Mouse (Mus musculus) gastrocnemius, postnatal 10 days (tissue): ENCODE measurements around the gene Mpp2. TPM values are rescaled to one million over a fixed set of nuclear protein-coding genes. Genes with fewer than 3 reads are reported as not detected.

Experiments
- DNase-seq: peaks from one replicate; pipeline ENCODE4 v3.0.0; 2021; ENCODE audit warnings: mixed read lengths
- long read RNA-seq, 2 experiments: library from polyadenylated mRNA; stranded (forward); transcript quantifications; one replicate each; pipeline ENCODE4 v2.0.0; 2021
- total RNA-seq, 2 experiments: library from RNA; stranded (reverse); gene quantifications; 2 replicates each; pipeline ENCODE4 v1.2.3; 2021

Mpp2 gene
- 1 to 10 TPM; 1.1 to 1.5 TPM for total RNA-seq
- long read RNA-seq, experiment 1, partial matches to known transcripts: 1 of 1 reads
- long read RNA-seq, experiment 1, other reads (novel, unspliced or antisense): 0 of 1 reads
- long read RNA-seq, experiment 2: 0 reads

- DNase-seq: peak; percentile 44
Measured at GRCm38 (mm10) chr11:102087931-102088898, at the start of gene Mpp2. Gene Mpp2 (minus strand): TSS chr11:102088515.

GRCm38 (mm10) chr11:102137625-102138446 lies 49.5 kb upstream of the Mpp2 start:
- DNase-seq: no peak

DNA sequence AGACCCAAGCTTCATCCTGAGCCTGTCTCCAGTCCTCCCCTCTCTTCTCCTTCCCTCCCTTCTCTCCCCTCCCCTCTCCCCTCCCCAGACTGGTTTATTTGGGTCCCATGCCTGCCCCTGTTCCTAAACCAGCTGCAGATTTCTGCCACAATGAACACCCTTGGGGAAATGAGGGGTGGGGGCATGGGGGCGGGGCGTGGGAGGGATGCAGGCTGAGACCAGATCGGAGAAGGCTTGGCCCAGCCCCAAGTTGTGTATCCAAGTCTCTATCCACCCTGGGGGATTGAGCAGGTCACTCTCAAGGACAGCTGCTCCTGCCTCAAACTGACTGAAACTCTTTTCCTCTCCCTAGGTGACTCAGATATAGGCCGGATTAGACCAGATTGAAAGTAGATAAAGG lies 46.2 kb upstream of the Mpp2 start:
- no peak for DNase-seq

DNA sequence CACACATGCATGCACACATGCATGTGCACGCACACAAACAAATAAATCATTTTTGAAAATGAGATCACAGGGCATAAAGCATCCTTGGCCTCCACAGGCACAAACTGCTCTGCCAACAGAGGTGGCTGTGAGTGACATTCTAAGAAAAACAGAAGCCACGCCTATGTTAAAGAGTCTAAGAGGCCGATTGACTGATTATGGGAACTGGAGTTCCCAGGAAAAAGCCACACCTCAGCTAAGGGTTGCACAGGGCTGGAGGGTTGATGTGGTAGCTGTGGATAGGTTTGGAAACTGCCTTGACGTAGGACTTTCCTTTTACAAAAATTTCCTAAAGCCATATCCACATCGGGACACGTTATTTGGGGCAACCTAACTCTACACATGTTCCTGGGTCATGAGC lies 29.1 kb upstream of the Mpp2 start:
- no peak for DNase-seq

DNA sequence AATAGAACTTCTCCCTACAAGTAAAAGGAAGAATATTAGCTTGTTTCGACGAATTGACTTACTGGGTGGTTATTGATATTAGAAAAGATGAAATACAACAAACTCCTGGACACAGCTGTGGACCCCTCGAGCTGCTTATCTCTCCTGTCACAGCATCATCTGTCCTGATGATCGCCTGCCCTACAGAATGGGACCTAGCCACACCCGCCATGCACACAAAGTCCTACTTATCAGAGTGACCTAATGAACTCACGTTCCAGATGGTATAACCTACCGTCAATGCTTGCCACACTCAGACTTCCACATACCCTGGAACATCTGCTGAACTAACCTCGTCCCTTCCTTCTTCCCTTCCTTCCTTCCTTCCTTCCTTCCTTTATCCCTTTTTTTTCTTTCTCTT lies 27.9 kb upstream of the Mpp2 start:
- DNase-seq: no peak

GRCm38 (mm10) chr11:102111576-102111975 lies 23.3 kb upstream of the Mpp2 start:
- DNase-seq: no peak

GRCm38 (mm10) chr11:102107732-102108131 lies 19.4 kb upstream of the Mpp2 start, which contains the start of gene Pyy:
Gene Pyy (minus strand): TSS chr11:102107832.
- DNase-seq: no peak

GRCm38 (mm10) chr11:102106911-102107310 lies 18.6 kb upstream of the Mpp2 start:
- no peak for DNase-seq

DNA sequence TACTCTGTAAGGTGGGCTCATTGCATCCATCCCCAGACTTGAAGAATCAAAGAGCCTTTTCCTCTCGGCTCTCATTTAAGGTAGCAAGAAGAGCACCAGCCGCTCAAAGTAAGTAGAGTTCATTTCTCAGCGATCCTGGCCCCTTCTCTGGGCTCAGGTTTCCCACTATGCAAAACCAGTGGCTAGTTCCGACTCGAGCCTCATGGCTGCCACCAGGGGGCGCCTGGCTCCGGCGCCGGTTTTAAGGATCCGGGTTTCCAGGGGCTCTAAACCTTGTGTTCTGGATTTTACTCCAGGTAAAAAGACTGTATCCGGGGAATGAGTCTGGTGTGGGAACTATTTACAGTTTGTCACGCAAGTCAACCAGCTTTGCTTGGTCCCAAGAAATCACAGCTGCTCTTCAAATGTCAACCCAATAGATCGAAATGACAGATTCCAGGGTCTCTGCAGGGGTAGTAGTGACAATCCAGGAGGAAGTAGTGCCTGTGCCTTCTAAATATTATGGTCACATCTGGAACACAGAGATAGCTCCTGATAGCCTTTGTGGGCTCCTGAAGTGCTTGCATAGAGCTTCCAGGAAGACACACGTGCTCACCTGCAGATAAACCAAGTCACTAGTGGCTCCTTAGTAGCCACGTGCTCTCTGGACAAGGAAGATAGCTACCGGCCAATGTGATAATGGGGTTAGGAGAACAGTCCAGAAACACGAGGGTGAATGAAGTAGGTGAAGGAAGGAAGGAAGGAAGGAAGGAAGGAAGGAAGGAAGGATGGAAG lies 14.4 kb upstream of the Mpp2 start:
- DNase-seq: peak; percentile 82

DNA sequence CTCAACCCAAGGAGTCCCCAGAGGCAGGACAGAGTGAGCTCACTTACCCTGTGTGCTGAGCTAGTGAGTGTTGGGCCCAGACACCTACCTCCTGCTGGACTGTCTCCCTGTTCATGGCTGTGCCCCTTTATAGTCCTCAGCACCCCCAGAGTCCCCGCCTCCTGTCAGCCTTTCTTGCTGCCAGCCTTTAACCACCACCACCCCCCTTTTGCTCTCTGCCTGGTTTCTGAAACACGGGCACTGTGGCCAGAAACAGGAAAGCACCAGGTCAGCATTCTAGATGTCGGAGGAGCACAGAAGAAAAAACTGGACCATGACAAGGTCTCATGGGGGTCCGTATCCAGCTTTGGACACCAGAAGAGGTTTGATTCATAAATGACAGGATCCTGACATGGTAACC lies 12.9 kb upstream of the Mpp2 start, which contains the start of gene Ppy:
Gene Ppy, minus strand, starts transcription at position 101 of the 400 bp plus-strand sequence.
- no peak for DNase-seq

DNA sequence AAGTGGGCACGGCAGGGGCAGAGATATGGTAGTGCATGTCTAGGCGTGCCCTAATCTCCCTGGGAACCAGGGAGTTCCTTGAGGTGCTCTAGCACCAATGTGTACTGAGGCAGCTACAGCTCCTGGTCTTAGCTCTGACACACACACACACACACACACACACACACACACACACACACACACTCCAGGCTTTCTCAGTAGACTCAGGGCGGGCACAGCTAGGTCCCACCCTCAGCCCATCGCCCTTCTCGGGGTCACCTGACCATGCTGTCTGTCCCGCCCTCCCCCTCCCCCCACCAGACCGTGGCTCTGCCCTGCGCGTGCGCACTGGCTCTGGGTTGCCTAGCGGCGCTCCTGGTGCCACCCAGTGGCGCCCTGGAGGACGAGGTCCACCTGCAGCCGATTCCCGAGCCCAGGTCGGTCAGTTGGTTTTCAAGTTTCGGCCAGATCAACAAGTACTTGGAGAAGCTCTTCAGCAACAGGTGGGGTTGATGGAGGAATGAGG lies 8.6 kb upstream of the Mpp2 start:
- DNase-seq: peak; percentile 72

DNA sequence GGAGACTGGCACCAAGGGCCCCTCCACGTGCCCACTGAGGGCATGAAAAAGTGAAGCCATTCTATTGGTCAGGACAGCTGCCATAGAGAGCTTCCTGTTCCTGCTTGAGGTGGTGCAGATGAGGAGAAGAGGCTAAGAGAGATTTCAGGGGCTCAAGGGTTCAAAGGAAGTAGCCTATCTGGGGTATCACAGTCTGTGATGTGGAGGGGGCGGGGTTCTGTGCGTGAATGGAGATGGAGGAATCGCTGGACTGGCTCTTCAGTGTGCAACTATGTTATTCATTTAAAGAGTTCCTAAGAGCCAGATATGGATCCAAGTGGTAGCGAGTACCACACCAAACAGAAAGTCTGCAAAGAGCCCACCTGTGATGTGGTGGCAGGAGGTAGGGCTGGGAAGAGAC lies 8.1 kb upstream of the Mpp2 start:
- no peak for DNase-seq

GRCm38 (mm10) chr11:102095676-102096075 lies 7.4 kb upstream of the Mpp2 start:
- no peak for DNase-seq

- peak; percentile 65 for DNase-seq
Measured at GRCm38 (mm10) chr11:102089088-102089808, 933 bp upstream of the Mpp2 start.

- peak; percentile 47 for DNase-seq
Measured at GRCm38 (mm10) chr11:102087081-102087751, 1.1 kb downstream of the Mpp2 start.

DNA sequence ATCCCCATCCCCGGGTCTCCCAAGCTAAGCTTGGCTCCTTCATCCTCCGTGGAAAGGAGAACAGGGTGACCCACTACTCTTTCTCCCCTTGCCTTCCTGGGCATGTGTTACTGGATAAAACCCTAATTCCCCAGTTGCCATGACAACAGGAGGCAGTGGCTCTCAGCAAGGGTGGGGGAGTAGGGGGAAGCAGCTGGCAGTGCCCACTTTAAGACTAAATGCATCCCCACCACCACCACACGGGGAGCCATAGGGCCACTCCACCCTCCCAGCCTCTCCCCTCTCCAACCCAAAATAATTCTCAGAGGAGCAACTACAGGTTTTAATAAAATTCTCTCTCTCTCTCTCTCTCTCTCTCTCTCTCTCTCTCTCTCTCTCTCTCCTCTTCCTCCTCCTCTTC lies 2.0 kb downstream of the Mpp2 start:
- no peak for DNase-seq

DNA sequence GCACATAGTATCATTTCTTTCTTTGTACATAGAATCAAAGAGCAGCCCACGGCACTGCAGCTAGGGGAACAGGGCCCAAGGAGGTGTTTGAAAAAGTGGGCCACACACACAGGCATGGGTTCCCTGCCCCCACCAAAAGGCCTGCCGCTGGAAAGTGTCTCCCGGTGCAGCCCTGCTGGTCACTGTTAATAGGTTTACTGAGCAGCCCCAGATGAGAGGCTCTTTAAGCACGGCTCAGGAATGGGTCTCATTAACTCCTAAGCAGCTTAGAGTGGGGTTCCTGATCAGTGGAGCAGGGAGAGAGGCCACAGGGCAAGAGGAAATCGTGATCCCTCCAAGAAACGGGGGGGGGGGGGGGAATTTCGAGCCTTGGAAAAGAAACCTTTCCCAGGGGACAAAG lies 4.2 kb downstream of the Mpp2 start:
- no peak for DNase-seq

DNA sequence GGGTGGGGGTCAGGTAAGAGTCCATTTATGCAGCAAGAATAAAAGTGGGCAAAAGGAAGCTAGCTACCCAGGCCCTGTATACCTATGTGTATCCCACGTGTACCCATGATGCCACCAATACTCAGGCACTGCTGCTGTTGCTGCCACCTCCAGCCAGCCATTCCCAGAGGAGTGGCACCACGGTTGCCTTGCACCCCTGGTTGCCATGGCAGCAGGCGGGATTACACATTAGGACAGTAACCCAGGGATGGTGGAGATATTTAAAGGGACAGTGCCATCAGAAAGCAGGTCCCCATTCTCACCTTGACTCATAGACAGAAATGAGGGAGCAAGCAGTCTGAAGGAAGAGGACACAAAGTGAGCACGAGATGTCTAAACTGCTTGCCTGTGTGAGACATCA lies 5.1 kb downstream of the Mpp2 start:
- DNase-seq: no peak

- DNase-seq: peak; percentile 54
Measured at GRCm38 (mm10) chr11:102082322-102082721, 6.0 kb downstream of the Mpp2 start.

GRCm38 (mm10) chr11:102073722-102074121 lies 14.6 kb downstream of the Mpp2 start:
- DNase-seq: no peak
